Mouse (Mus musculus) heart, postnatal 0 days (tissue): Measurements from ENCODE around the gene Prkag2.

Experiments
- CTCF ChIP-seq: IDR thresholded peaks from 2 replicates; pipeline ENCODE4 v1.5.1; 2016; ENCODE audit warnings: antibody characterized with exemption, control low read depth, low read depth
- EP300 ChIP-seq: IDR thresholded peaks from 2 replicates; pipeline ENCODE4 v1.6.1; 2016; ENCODE audit warnings: antibody characterized with exemption, low read depth

- no peak for TF ChIP-seq CTCF
- no peak for TF ChIP-seq EP300
Measured at GRCm38 (mm10) chr5:25062506-25063132, 37.8 kb downstream of the Prkag2 start.
